Comparison of ENCODE assay signal across 8 mouse cellular contexts in the genomic region with DNA sequence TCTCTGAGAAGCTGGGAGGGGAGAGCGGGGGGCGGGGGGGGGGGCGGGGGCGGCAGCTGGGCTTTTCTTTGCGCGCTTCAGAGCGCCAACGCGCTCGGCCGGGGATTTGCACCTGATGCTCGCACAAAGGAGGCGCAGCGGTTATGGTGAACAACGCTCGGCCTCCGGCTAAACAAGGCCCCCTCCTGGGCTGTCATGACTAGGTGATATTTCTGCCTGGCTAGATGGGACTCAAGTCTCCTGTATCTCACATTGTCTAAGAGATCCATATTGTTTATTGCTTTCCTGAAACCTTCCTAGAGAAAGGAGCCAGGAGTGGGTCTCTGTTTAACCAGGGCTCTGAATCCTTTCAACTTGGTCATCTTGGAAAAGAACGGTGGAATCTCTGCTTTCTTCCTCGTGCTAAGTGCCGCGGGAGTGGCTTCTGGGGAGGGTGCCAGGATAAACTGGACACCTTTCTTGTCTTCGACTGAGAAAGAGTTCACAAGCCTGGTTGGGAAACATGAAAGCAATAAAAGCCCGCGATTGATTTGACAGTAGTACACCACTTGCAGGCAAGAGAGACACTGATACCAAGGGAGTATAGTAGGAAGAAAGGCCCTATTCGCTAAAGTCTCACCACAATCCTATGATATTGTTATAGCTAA. TPM values are rescaled to one million over a fixed set of nuclear protein-coding genes. Genes with fewer than 3 reads are reported as not detected.
DNase-seq lines count a peak whose midpoint lies in the region; ATAC-seq and TF ChIP-seq lines count a peak whose summit lies in the region.

No protein-coding gene starts in this region.

- peak; percentile 23; the same call in 1 of the 2 replicates for ATAC-seq in heart, embryonic 15.5 days (replicated peaks; ENCODE audit: insufficient number of reproducible peaks, insufficient read depth, low FRiP score, low read depth)
- ATAC-seq in liver, postnatal 0 days, result peak; percentile 6; the same call in 1 of the 2 replicates
- ATAC-seq in inflammation-experienced regulatory T-cells, adult 6 months, result no peak
- ATAC-seq in CD4-positive, CD25-positive, alpha-beta regulatory T cell, adult 4 months, result no peak

- DNase-seq in left cerebral cortex, adult 2 months (ENCODE audit: extremely low spot score in 1 of 2, low spot score in 2 of 2), result no peak
- no peak for DNase-seq in left cerebral cortex, postnatal 14 days (ENCODE audit: low spot score in 2 of 2)
- no peak for DNase-seq in liver, postnatal 0 days
- peak; percentile 62 for DNase-seq in thymus, postnatal 25 days

- H3K9me3 ChIP-seq in heart, embryonic 15.5 days (replicated peaks), result no peaks in the 10 kb centered on the region
- H3K9me3 ChIP-seq in liver, postnatal 0 days (ENCODE audit: low read length), result no peaks in the 10 kb centered on the region

- TF ChIP-seq EP300 in liver, postnatal 0 days (IDR thresholded peaks at IDR 0.05; ENCODE audit: low read depth), result no peak

- intact Hi-C loops in left cerebral cortex, adult 2 months (cut with DNase I), result no loop called here
- intact Hi-C loops in left cerebral cortex, postnatal 14 days (cut with DNase I), result no loop called here

- WGBS in heart, embryonic 15.5 days, result 5% methylated on average over 22 of the region's 25 CpGs
- WGBS in liver, postnatal 0 days (ENCODE audit: insufficient replicate concordance), result 9% methylated on average over 22 of the region's 25 CpGs

- H3K4me2 ChIP-seq in heart, embryonic 15.5 days, result peak overlapping the region; percentile 84
- H3K4me2 ChIP-seq in liver, postnatal 0 days (ENCODE audit: low read depth, low read length), result peak overlapping the region; percentile 88

- peak overlapping the region; percentile 75 for H3K27ac ChIP-seq in left cerebral cortex, adult 2 months
- H3K27ac ChIP-seq in brown adipose tissue, adult 24 weeks (replicated peaks; ENCODE audit: low read depth, low read length), result no peak overlapping the region
- peak overlapping the region; percentile 83 for H3K27ac ChIP-seq in heart, embryonic 15.5 days
- peak overlapping the region; percentile 65 for H3K27ac ChIP-seq in liver, postnatal 0 days (ENCODE audit: low read depth)

- no peaks in the 10 kb centered on the region for H3K27me3 ChIP-seq in heart, embryonic 15.5 days
- H3K27me3 ChIP-seq in liver, postnatal 0 days (ENCODE audit: insufficient read depth, low read length), result no peaks in the 10 kb centered on the region

- no peak for TF ChIP-seq CTCF in left cerebral cortex, adult 2 months (IDR thresholded peaks at IDR 0.05)
- TF ChIP-seq CTCF in liver, postnatal 0 days (IDR thresholded peaks at IDR 0.05; ENCODE audit: low read depth), result peak; percentile 35

- H3K36me3 ChIP-seq in heart, embryonic 15.5 days, result no peaks in the 10 kb centered on the region
- H3K36me3 ChIP-seq in liver, postnatal 0 days (replicated peaks; ENCODE audit: insufficient read depth, low read length), result no peaks in the 10 kb centered on the region

- H3K4me3 ChIP-seq in left cerebral cortex, adult 2 months, result peak overlapping the region; percentile 68
- H3K4me3 ChIP-seq in brown adipose tissue, adult 24 weeks (ENCODE audit: insufficient read depth, low read depth, low read length), result peak overlapping the region; percentile 74
- peak overlapping the region; percentile 67 for H3K4me3 ChIP-seq in heart, embryonic 15.5 days
- H3K4me3 ChIP-seq in liver, postnatal 0 days (ENCODE audit: low read depth, low read length), result peak overlapping the region; percentile 64

- H3K9ac ChIP-seq in heart, embryonic 15.5 days, result peak overlapping the region; percentile 62; the same call in 1 of the 2 replicates
- peak overlapping the region; percentile 67 for H3K9ac ChIP-seq in liver, postnatal 0 days (replicated peaks)

- no peaks in the 10 kb centered on the region for H3K4me1 ChIP-seq in brown adipose tissue, adult 24 weeks (ENCODE audit: control insufficient read depth, insufficient read depth, insufficient read length, low read length)
- peaks cover 23% of the 10 kb centered on the region for H3K4me1 ChIP-seq in heart, embryonic 15.5 days (replicated peaks)
- H3K4me1 ChIP-seq in liver, postnatal 0 days (ENCODE audit: insufficient read depth), result peaks cover 43% of the 10 kb centered on the region

RNA-seq across cellular contexts. Expression of gene Fads2, which starts 0.6 kb away (rescaled TPM):
- total RNA-seq in left cerebral cortex, adult 2 months (2021), result 100 to 1,000 TPM; 109 to 121 TPM
- 100 to 1,000 TPM; 175 to 191 TPM for total RNA-seq in left cerebral cortex, postnatal 14 days (2021)
- polyA plus RNA-seq in brown adipose tissue, adult 24 weeks (2012; ENCODE audit: insufficient read depth, insufficient read length, missing spikeins), result 7.1 and 9.6 TPM in 2 replicates
- 29.3 and 48.4 TPM in 2 replicates for polyA plus RNA-seq in heart, embryonic 15.5 days (2015; fragmentation: Nextera tagmentation; extraction: Ambion mirVana)
- polyA plus RNA-seq in liver, postnatal 0 days (2015; fragmentation: Nextera tagmentation; extraction: Ambion mirVana), result 203 and 216 TPM in 2 replicates
- under 1 TPM in 1 of 3 experiments, not detected in 2; 0.15 TPM for polyA plus RNA-seq in inflammation-experienced regulatory T-cells, adult 6 months (2017; shearing (Covaris generic))
- polyA plus RNA-seq in CD4-positive, CD25-positive, alpha-beta regulatory T cell, adult 4 months (2017; shearing (Covaris generic)), result under 1 TPM in 1 of 2 experiments, not detected in 1; 0.34 TPM

Comparison
In these comparisons a context has a peak if more than half of its experiments do, and no peak if none do; other contexts are left out.
1. ATAC-seq: peak in heart, embryonic 15.5 days (single experiment) and liver, postnatal 0 days (single experiment); none in inflammation-experienced regulatory T-cells, adult 6 months (single experiment) and CD4-positive, CD25-positive, alpha-beta regulatory T cell, adult 4 months (single experiment).
2. Peak in every context shown above with its lines, with median percentiles within 50 percentile points of each other: H3K4me3 ChIP-seq.